Mouse (Mus musculus) liver, postnatal 0 days (tissue): ENCODE data around the gene Sav1.

Source experiments
- CTCF ChIP-seq: sonication (generic); IDR thresholded peaks from 2 replicates; pipeline ENCODE4 v1.5.1; 2016; ENCODE audit warnings: antibody characterized with exemption, low read depth
- EP300 ChIP-seq: IDR thresholded peaks from 2 replicates; pipeline ENCODE4 v1.6.1; 2016; ENCODE audit warnings: antibody characterized with exemption, low read depth, mild to moderate bottlenecking

DNA sequence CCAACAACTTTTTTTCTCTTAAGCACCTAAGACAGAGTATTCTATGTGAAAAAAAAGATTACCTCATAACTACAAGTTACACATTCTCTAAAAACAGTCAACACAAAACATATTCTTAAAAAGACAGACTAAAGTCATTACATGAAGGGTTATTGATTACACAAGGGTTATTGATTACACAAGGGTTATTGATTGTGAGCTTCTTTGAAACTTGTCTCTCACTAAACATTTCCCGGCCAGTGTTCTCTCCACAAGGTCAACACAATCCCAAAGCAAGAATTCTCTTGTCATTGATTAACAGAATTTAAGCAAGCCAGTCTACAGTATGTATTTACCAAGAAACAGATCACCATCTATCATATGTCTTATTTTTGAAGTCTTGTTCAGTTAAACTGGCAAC is 64.7 kb downstream of the Sav1 start:
- TF ChIP-seq CTCF (no peak), EP300 (no peak)
